Mouse (Mus musculus): ENCODE measurements around the gene Ncl.
A peak's percentile ranks its signal among the peaks of the same experiment; 100 is the strongest.

The Ncl gene

GRCm38 (mm10) chr1:86397621-86398020, 38.4 kb upstream of the Ncl start:
- Histone ChIP-seq H3K9me3 (ENCODE audit: low read length) (no peaks in the 10 kb centered on the region), H3K4me3 (replicated peaks; ENCODE audit: low read length) (no peak overlapping the region), H3K36me3 (ENCODE audit: insufficient read depth, low read length) (no peaks in the 10 kb centered on the region), H3K27me3 (ENCODE audit: insufficient read depth, low read length) (no peaks in the 10 kb centered on the region), H3K4me1 (replicated peaks; ENCODE audit: low read depth, low read length) (peaks cover 8% of the 10 kb centered on the region; the same call in 1 of the 2 replicates)
- TF ChIP-seq CTCF (conservative IDR thresholded peaks at IDR 0.05; ENCODE audit: low read length) = no peak
- no peak for TF ChIP-seq NANOG (IDR thresholded peaks at IDR 0.05; ENCODE audit: borderline replicate concordance, low read length)
- no peak for TF ChIP-seq POU5F1 (IDR thresholded peaks at IDR 0.05; ENCODE audit: borderline replicate concordance, low read length)

- peaks cover 15% of the 10 kb centered on the region for H3K4me1 ChIP-seq (replicated peaks; ENCODE audit: low read depth, low read length)
- H3K27me3 ChIP-seq (ENCODE audit: insufficient read depth, low read length) = no peaks in the 10 kb centered on the region
- no peaks in the 10 kb centered on the region for H3K9me3 ChIP-seq (ENCODE audit: low read length)
- H3K36me3 ChIP-seq (ENCODE audit: insufficient read depth, low read length) = no peaks in the 10 kb centered on the region
- H3K4me3 ChIP-seq (replicated peaks; ENCODE audit: low read length) = no peak overlapping the region
- TF ChIP-seq POU5F1 (IDR thresholded peaks at IDR 0.05; ENCODE audit: borderline replicate concordance, low read length) (no peak), CTCF (conservative IDR thresholded peaks at IDR 0.05; ENCODE audit: low read length) (peak; percentile 84)
Measured at GRCm38 (mm10) chr1:86395897-86396296, 36.7 kb upstream of the Ncl start.

GRCm38 (mm10) chr1:86394246-86394645, 35.0 kb upstream of the Ncl start:
- Histone ChIP-seq H3K9me3 (ENCODE audit: low read length) (no peaks in the 10 kb centered on the region), H3K27me3 (ENCODE audit: insufficient read depth, low read length) (no peaks in the 10 kb centered on the region), H3K4me1 (replicated peaks; ENCODE audit: low read depth, low read length) (peaks cover 26% of the 10 kb centered on the region), H3K4me3 (replicated peaks; ENCODE audit: low read length) (no peak overlapping the region), H3K36me3 (ENCODE audit: insufficient read depth, low read length) (no peaks in the 10 kb centered on the region)
- TF ChIP-seq NANOG (IDR thresholded peaks at IDR 0.05; ENCODE audit: borderline replicate concordance, low read length) (no peak), CTCF (conservative IDR thresholded peaks at IDR 0.05; ENCODE audit: low read length) (no peak), POU5F1 (IDR thresholded peaks at IDR 0.05; ENCODE audit: borderline replicate concordance, low read length) (no peak)

- Histone ChIP-seq H3K4me1 (replicated peaks; ENCODE audit: low read depth, low read length) (peaks cover 28% of the 10 kb centered on the region), H3K9me3 (ENCODE audit: low read length) (no peaks in the 10 kb centered on the region), H3K4me3 (replicated peaks; ENCODE audit: low read length) (no peak overlapping the region), H3K27me3 (ENCODE audit: insufficient read depth, low read length) (peaks cover 5% of the 10 kb centered on the region), H3K36me3 (ENCODE audit: insufficient read depth, low read length) (no peaks in the 10 kb centered on the region)
- TF ChIP-seq POU5F1 (IDR thresholded peaks at IDR 0.05; ENCODE audit: borderline replicate concordance, low read length) (no peak), NANOG (IDR thresholded peaks at IDR 0.05; ENCODE audit: borderline replicate concordance, low read length) (no peak)
Measured at GRCm38 (mm10) chr1:86393219-86393618, 34.0 kb upstream of the Ncl start.

- H3K36me3 ChIP-seq (ENCODE audit: insufficient read depth, low read length) = no peaks in the 10 kb centered on the region
- no peak overlapping the region for H3K4me3 ChIP-seq (replicated peaks; ENCODE audit: low read length)
- H3K4me1 ChIP-seq (replicated peaks; ENCODE audit: low read depth, low read length) = peaks cover 29% of the 10 kb centered on the region
- peaks cover 17% of the 10 kb centered on the region for H3K27me3 ChIP-seq (ENCODE audit: insufficient read depth, low read length)
- no peaks in the 10 kb centered on the region for H3K9me3 ChIP-seq (ENCODE audit: low read length)
- TF ChIP-seq POU5F1 (IDR thresholded peaks at IDR 0.05; ENCODE audit: borderline replicate concordance, low read length) = no peak
- TF ChIP-seq CTCF (conservative IDR thresholded peaks at IDR 0.05; ENCODE audit: low read length) = no peak
- TF ChIP-seq NANOG (IDR thresholded peaks at IDR 0.05; ENCODE audit: borderline replicate concordance, low read length) = no peak
Measured at GRCm38 (mm10) chr1:86391425-86391824, 32.2 kb upstream of the Ncl start.

- Histone ChIP-seq H3K36me3 (ENCODE audit: insufficient read depth, low read length) (no peaks in the 10 kb centered on the region), H3K4me3 (replicated peaks; ENCODE audit: low read length) (no peak overlapping the region), H3K27me3 (ENCODE audit: insufficient read depth, low read length) (peaks cover 22% of the 10 kb centered on the region), H3K4me1 (replicated peaks; ENCODE audit: low read depth, low read length) (peaks cover 29% of the 10 kb centered on the region), H3K9me3 (ENCODE audit: low read length) (no peaks in the 10 kb centered on the region)
- no peak for TF ChIP-seq NANOG (IDR thresholded peaks at IDR 0.05; ENCODE audit: borderline replicate concordance, low read length)
- TF ChIP-seq CTCF (conservative IDR thresholded peaks at IDR 0.05; ENCODE audit: low read length) = peak; percentile 91
Measured at GRCm38 (mm10) chr1:86389230-86389629, 30.0 kb upstream of the Ncl start.

- TF ChIP-seq CTCF (conservative IDR thresholded peaks at IDR 0.05; ENCODE audit: low read length) (peak; percentile 95), NANOG (IDR thresholded peaks at IDR 0.05; ENCODE audit: borderline replicate concordance, low read length) (no peak)
- Histone ChIP-seq H3K36me3 (ENCODE audit: insufficient read depth, low read length) (no peaks in the 10 kb centered on the region), H3K4me3 (replicated peaks; ENCODE audit: low read length) (peak overlapping the region; percentile 52), H3K4me1 (replicated peaks; ENCODE audit: low read depth, low read length) (peaks cover 12% of the 10 kb centered on the region), H3K27me3 (ENCODE audit: insufficient read depth, low read length) (peaks cover 18% of the 10 kb centered on the region), H3K9me3 (ENCODE audit: low read length) (no peaks in the 10 kb centered on the region)
Measured at GRCm38 (mm10) chr1:86381027-86381426, 21.8 kb upstream of the Ncl start.

- Histone ChIP-seq H3K36me3 (ENCODE audit: insufficient read depth, low read length) (no peaks in the 10 kb centered on the region), H3K9me3 (ENCODE audit: low read length) (no peaks in the 10 kb centered on the region), H3K4me1 (replicated peaks; ENCODE audit: low read depth, low read length) (peaks cover 12% of the 10 kb centered on the region), H3K4me3 (replicated peaks; ENCODE audit: low read length) (no peak overlapping the region), H3K27me3 (ENCODE audit: insufficient read depth, low read length) (peaks cover 12% of the 10 kb centered on the region)
- no peak for TF ChIP-seq NANOG (IDR thresholded peaks at IDR 0.05; ENCODE audit: borderline replicate concordance, low read length)
- no peak for TF ChIP-seq POU5F1 (IDR thresholded peaks at IDR 0.05; ENCODE audit: borderline replicate concordance, low read length)
- TF ChIP-seq CTCF (conservative IDR thresholded peaks at IDR 0.05; ENCODE audit: low read length) = no peak
Measured at GRCm38 (mm10) chr1:86379161-86379569, 20.0 kb upstream of the Ncl start.

- no peaks in the 10 kb centered on the region for H3K36me3 ChIP-seq (ENCODE audit: insufficient read depth, low read length)
- H3K4me3 ChIP-seq (replicated peaks; ENCODE audit: low read length) = no peak overlapping the region
- H3K9me3 ChIP-seq (ENCODE audit: low read length) = no peaks in the 10 kb centered on the region
- TF ChIP-seq NANOG (IDR thresholded peaks at IDR 0.05; ENCODE audit: borderline replicate concordance, low read length) (no peak), CTCF (conservative IDR thresholded peaks at IDR 0.05; ENCODE audit: low read length) (no peak), POU5F1 (IDR thresholded peaks at IDR 0.05; ENCODE audit: borderline replicate concordance, low read length) (no peak)
- peaks cover 12% of the 10 kb centered on the region for H3K4me1 ChIP-seq (replicated peaks; ENCODE audit: low read depth, low read length)
- peaks cover 12% of the 10 kb centered on the region for H3K27me3 ChIP-seq (ENCODE audit: insufficient read depth, low read length)
Measured at GRCm38 (mm10) chr1:86378662-86379061, 19.5 kb upstream of the Ncl start.
